Mouse (Mus musculus) heart, embryonic 13.5 days (tissue): ENCODE measurements around the gene Gm11037. TPM values are rescaled to one million over a fixed set of nuclear protein-coding genes. Genes with fewer than 3 reads are reported as not detected.
A peak's percentile ranks its signal among the peaks of the same experiment; 100 is the strongest.

Experiments used
- ATAC-seq: fragments of 200-750 bp; cut with Nextera tagmentation; 2 replicates; pipeline ENCODE4 v1.8.0; 2017; ENCODE audit warnings: moderate TSS enrichment; ENCODE audit not compliant: insufficient number of reproducible peaks, low FRiP score, low TSS enrichment; ENCODE audit errors: extremely low read depth
- H3K27ac ChIP-seq: fragments of 300-500 bp; sonication (generic); replicated peaks from 2 replicates; pipeline ENCODE4 v1.5.1; 2015; ENCODE audit warnings: moderate library complexity, mild to moderate bottlenecking, inconsistent platforms
- H3K27me3 ChIP-seq: fragments of 300-500 bp; sonication (generic); replicated peaks from 2 replicates; pipeline ENCODE4 v1.6.1; 2015; ENCODE audit warnings: mild to moderate bottlenecking, inconsistent platforms
- H3K36me3 ChIP-seq: fragments of 300-500 bp; sonication (generic); 2 replicates; pipeline ENCODE4 v1.6.1; 2015; ENCODE audit warnings: mild to moderate bottlenecking, inconsistent platforms
- H3K4me1 ChIP-seq: fragments of 300-500 bp; sonication (generic); 2 replicates; pipeline ENCODE4 v1.6.1; 2015; ENCODE audit warnings: inconsistent platforms
- H3K4me2 ChIP-seq: fragments of 300-500 bp; sonication (generic); 2 replicates; pipeline ENCODE4 v1.6.1; 2015; ENCODE audit warnings: inconsistent platforms, mild to moderate bottlenecking, moderate library complexity
- H3K4me3 ChIP-seq: fragments of 300-500 bp; sonication (generic); 2 replicates; pipeline ENCODE4 v1.5.1; 2015; ENCODE audit warnings: moderate library complexity, mild to moderate bottlenecking, inconsistent platforms
- H3K9ac ChIP-seq: fragments of 300-500 bp; sonication (generic); 2 replicates; pipeline ENCODE4 v1.6.1; 2015; ENCODE audit warnings: inconsistent platforms, mild to moderate bottlenecking, moderate library complexity
- H3K9me3 ChIP-seq: fragments of 300-500 bp; sonication (generic); 2 replicates; pipeline ENCODE4 v1.6.1; 2016; ENCODE audit warnings: inconsistent platforms
- WGBS: fragments of 180-500 bp; shearing (Covaris S2); methylation state at CpG from one replicate; pipeline ENCODE4 v1.1.7; 2015; ENCODE audit warnings: mixed read lengths; 5-methylcytosine and 5-hydroxymethylcytosine counted together
- polyA plus RNA-seq: library from polyadenylated mRNA; unstranded; fragments of >200 nt; fragmentation: Nextera tagmentation; extraction: Ambion mirVana; gene quantifications from 2 replicates; pipeline ENCODE4 v1.2.1, GENCODE M21; 2015

The Gm11037 gene
- polyA plus RNA-seq, 1 experiment from 2014 or later = not detected

- ATAC-seq = no peak
- no peaks in the 10 kb centered on the region for H3K27me3 ChIP-seq
- peaks cover 45% of the 10 kb centered on the region for H3K4me1 ChIP-seq
- H3K4me2 ChIP-seq = no peak overlapping the region
- H3K9ac ChIP-seq = no peak overlapping the region
- H3K4me3 ChIP-seq = no peak overlapping the region
- H3K27ac ChIP-seq = no peak overlapping the region
- WGBS = 91% methylated on average over 4 of the region's 4 CpGs
- peaks cover 57% of the 10 kb centered on the region for H3K36me3 ChIP-seq
- H3K9me3 ChIP-seq = no peaks in the 10 kb centered on the region
Measured at GRCm38 (mm10) chr2:131154036-131154435, 20.7 kb downstream of the Gm11037 start.

DNA sequence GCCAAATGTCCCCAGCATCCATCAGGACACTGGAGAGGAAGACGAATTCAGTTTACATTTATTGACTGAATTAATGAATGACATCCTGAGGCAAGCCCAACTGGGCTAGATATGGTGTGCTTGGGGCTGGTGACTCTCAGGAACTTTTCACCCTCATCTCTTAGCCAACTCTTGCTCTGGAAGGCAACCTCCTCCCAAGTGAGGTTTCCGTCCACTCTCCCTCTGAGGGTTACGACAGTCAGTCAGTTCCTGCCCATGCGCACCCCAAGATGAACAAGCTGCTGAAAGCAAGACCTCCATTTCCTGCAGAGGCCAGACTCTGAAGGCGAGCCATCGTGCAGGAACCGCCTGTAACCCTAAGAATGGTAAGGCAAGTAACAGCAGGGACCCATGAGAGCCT, 23.7 kb downstream of the Gm11037 start:
- Histone ChIP-seq H3K36me3 (peaks cover 28% of the 10 kb centered on the region), H3K4me3 (no peak overlapping the region), H3K4me2 (peak overlapping the region; percentile 85), H3K9me3 (no peaks in the 10 kb centered on the region), H3K4me1 (peaks cover 57% of the 10 kb centered on the region), H3K27ac (no peak overlapping the region), H3K27me3 (no peaks in the 10 kb centered on the region), H3K9ac (no peak overlapping the region)
- 84% methylated on average over 7 of the region's 7 CpGs for WGBS
- ATAC-seq = no peak

GRCm38 (mm10) chr2:131159491-131159910, 26.2 kb downstream of the Gm11037 start:
- WGBS = under 1% methylated on average over 18 of the region's 18 CpGs
- Histone ChIP-seq H3K9ac (peak overlapping the region; percentile 93), H3K36me3 (peaks cover 13% of the 10 kb centered on the region)

DNA sequence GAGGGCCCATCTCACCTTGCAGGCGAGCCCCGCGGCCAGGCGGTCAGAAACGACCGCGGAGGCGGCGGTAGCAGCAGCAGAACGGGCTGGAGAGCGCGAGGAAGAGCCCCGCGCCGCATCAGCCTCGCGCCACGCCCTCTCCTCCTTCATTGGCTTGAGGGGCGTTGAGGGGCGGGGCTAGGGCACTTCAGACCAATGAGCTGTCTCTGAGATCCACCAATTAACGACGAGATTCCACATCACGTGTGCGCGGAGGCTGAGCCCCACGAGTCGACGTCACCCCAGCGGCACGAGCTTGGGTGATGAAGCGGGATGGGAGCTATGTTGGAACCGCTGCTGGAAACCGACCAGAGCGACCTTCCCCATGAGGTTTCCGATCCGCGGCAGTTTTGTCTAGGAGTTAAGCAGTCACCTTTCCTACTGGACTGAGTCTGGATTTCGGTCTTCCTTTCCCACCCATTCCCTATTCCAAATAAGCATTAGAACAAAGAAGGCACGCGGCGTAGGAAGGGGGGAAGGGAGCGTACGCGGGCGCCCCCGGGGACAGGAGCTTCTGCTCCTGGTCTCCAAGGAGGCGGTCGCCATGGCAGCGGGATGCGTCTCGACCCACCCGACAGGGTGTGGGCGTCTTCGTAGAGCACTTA, 26.8 kb downstream of the Gm11037 start, which contains the start of gene 1700037H04Rik:
Gene 1700037H04Rik (minus strand): TSS at position 144 of the 644 bp plus-strand sequence.
- peak within 1 kb of the TSS; percentile 93 for H3K9ac ChIP-seq
- peaks cover 6% of the 10 kb centered on the region; the same call in 1 of the 2 replicates for H3K9me3 ChIP-seq
- under 1% methylated on average over 54 of the region's 54 CpGs for WGBS
- H3K27me3 ChIP-seq = no peaks in the 10 kb centered on the region
- H3K4me3 ChIP-seq = peak within 1 kb of the TSS; percentile 82
- H3K36me3 ChIP-seq = peaks cover 7% of the 10 kb centered on the region
- peak; percentile 95 for ATAC-seq
- peaks cover 49% of the 10 kb centered on the region for H3K4me1 ChIP-seq
- peak within 1 kb of the TSS; percentile 85 for H3K4me2 ChIP-seq
- peak within 1 kb of the TSS; percentile 92 for H3K27ac ChIP-seq

More at GRCm38 (mm10) chr2:131159491-131159910, 26.2 kb downstream of the Gm11037 start:
- H3K4me1 ChIP-seq = peaks cover 53% of the 10 kb centered on the region
- peak overlapping the region; percentile 85 for H3K4me2 ChIP-seq
- no peaks in the 10 kb centered on the region for H3K27me3 ChIP-seq
- H3K4me3 ChIP-seq = peak overlapping the region; percentile 82
- ATAC-seq = peak; percentile 53
- peak overlapping the region; percentile 92 for H3K27ac ChIP-seq
- peaks cover under 1% of the 10 kb centered on the region; the same call in 1 of the 2 replicates for H3K9me3 ChIP-seq

GRCm38 (mm10) chr2:131160671-131161111, 27.4 kb downstream of the Gm11037 start:
- peak overlapping the region; percentile 92 for H3K27ac ChIP-seq
- peaks cover 44% of the 10 kb centered on the region for H3K4me1 ChIP-seq
- peaks cover 9% of the 10 kb centered on the region; the same call in 1 of the 2 replicates for H3K9me3 ChIP-seq
- peak overlapping the region; percentile 82 for H3K4me3 ChIP-seq
- peaks cover under 1% of the 10 kb centered on the region; the same call in 1 of the 2 replicates for H3K36me3 ChIP-seq
- 1% methylated on average over 17 of the region's 17 CpGs for WGBS
- H3K4me2 ChIP-seq = peak overlapping the region; percentile 85
- H3K9ac ChIP-seq = peak overlapping the region; percentile 84
- ATAC-seq = 0 out of 2 replicates have a peak, but pooled peaks have one; percentile 2
- no peaks in the 10 kb centered on the region for H3K27me3 ChIP-seq

GRCm38 (mm10) chr2:131163924-131164323, 30.6 kb downstream of the Gm11037 start:
- H3K9me3 ChIP-seq = peaks cover 9% of the 10 kb centered on the region; the same call in 1 of the 2 replicates
- peaks cover 2% of the 10 kb centered on the region; the same call in 1 of the 2 replicates for H3K27me3 ChIP-seq
- no peak overlapping the region for H3K27ac ChIP-seq
- peaks cover 14% of the 10 kb centered on the region for H3K4me1 ChIP-seq
- no peak overlapping the region for H3K4me3 ChIP-seq
- H3K4me2 ChIP-seq = no peak overlapping the region
- WGBS = 63% methylated on average over 7 of the region's 7 CpGs
- no peak overlapping the region for H3K9ac ChIP-seq
- H3K36me3 ChIP-seq = no peaks in the 10 kb centered on the region
- no peak for ATAC-seq

DNA sequence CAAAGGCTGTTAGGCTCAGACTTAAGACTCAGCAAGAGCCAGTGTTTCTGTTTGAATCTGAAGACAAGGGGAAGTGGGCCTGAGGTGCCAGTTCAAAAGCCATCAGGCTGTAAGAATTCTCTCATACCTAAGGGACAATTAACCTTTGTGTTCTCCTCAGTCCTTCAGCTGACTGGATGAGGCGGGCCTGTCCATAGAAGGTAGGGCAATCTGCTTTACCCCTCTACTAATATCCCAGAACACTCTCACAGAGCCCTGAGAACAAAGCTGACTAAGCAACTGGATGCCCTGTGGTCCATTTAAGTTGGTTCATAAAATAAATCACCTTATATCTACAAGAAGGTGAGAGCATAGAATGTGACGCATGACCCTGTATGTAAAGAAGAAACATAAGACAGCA, 32.9 kb downstream of the Gm11037 start:
- H3K9ac ChIP-seq = no peak overlapping the region
- no peak for ATAC-seq
- peaks cover 7% of the 10 kb centered on the region for H3K4me1 ChIP-seq
- no peaks in the 10 kb centered on the region for H3K36me3 ChIP-seq
- H3K27ac ChIP-seq = no peak overlapping the region
- WGBS = 83% methylated on average over 2 of the region's 2 CpGs
- H3K4me2 ChIP-seq = no peak overlapping the region
- peaks cover 9% of the 10 kb centered on the region; the same call in 1 of the 2 replicates for H3K9me3 ChIP-seq
- H3K4me3 ChIP-seq = no peak overlapping the region
- peaks cover 24% of the 10 kb centered on the region for H3K27me3 ChIP-seq

DNA sequence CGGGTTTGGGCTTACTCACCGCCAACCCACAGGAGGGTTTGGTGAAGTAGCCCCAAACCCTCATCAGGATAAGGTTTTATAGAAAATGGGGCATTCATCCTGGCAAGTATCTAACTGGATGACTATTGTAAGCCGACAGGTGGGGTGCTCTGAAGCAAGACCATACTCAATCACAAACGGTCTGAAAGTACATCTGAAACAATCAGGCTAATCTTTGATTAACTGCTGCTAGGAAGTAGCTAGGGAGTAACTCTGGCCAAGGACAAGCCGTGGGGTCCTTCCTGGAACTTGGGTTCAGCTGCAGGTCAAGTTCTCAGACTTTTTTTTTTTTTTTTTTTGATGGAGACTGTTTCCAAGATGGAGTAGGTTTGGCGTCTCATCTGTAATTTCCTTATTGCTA, 34.7 kb downstream of the Gm11037 start:
- 75% methylated on average over 6 of the region's 6 CpGs for WGBS
- Histone ChIP-seq H3K36me3 (no peaks in the 10 kb centered on the region), H3K9me3 (peaks cover 9% of the 10 kb centered on the region; the same call in 1 of the 2 replicates), H3K9ac (no peak overlapping the region), H3K4me3 (no peak overlapping the region), H3K4me1 (peaks cover 14% of the 10 kb centered on the region), H3K4me2 (no peak overlapping the region), H3K27ac (no peak overlapping the region), H3K27me3 (peaks cover 42% of the 10 kb centered on the region)
- ATAC-seq = no peak

DNA sequence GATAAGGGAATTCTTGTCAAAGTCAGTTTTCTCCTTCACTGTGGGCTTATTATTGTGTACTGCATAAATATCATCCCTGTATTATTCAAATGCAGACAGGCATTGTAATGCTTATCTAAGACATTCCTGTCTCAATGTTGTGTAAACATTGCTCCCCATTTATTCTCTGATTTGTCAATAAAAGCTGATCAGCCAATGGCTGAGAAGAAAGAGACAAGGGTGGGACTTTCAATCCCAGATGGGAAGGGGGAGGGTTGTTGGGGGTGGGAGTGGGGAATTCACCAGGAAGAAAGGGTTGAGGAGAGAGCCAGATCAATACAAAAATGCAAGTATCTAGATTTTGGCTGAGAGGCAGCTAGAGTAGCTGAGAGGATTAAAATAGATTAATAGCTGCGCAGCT, 35.6 kb downstream of the Gm11037 start:
- H3K27me3 ChIP-seq = peaks cover 52% of the 10 kb centered on the region
- no peak overlapping the region for H3K27ac ChIP-seq
- 73% methylated on average over 1 of the region's 1 CpGs for WGBS
- H3K4me3 ChIP-seq = no peak overlapping the region
- ATAC-seq = no peak
- H3K9me3 ChIP-seq = peaks cover 9% of the 10 kb centered on the region; the same call in 1 of the 2 replicates
- H3K4me1 ChIP-seq = peaks cover 14% of the 10 kb centered on the region
- no peak overlapping the region for H3K4me2 ChIP-seq
- H3K9ac ChIP-seq = no peak overlapping the region
- H3K36me3 ChIP-seq = no peaks in the 10 kb centered on the region

DNA sequence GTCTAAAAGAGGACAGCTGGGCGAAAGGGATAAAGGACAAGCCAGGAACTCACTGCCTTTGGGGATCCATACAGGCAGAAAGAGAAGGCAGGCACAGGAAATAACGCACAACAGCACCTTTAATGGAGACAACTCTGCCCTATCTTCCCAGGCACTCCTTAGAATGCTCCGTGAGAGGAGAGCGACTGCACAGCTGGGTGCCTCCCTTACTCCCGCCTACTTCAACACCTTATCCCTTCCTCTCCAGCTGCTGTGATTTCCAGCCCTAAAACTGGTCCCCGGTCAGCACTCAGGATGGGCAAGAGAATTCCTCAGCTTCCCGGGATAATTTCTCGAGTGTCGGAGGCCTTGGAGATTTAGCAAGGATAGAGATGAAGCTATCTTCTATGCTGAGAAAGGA, 37.6 kb downstream of the Gm11037 start:
- H3K27ac ChIP-seq = no peak overlapping the region
- peaks cover 29% of the 10 kb centered on the region for H3K4me1 ChIP-seq
- no peaks in the 10 kb centered on the region for H3K9me3 ChIP-seq
- no peak for ATAC-seq
- peak overlapping the region; percentile 40 for H3K4me3 ChIP-seq
- 13% methylated on average over 9 of the region's 9 CpGs for WGBS
- H3K36me3 ChIP-seq = peaks cover 3% of the 10 kb centered on the region
- peak overlapping the region; percentile 65 for H3K4me2 ChIP-seq
- H3K27me3 ChIP-seq = peaks cover 56% of the 10 kb centered on the region
- peak overlapping the region; percentile 69; the same call in 1 of the 2 replicates for H3K9ac ChIP-seq

GRCm38 (mm10) chr2:131171401-131172104, 38.3 kb downstream of the Gm11037 start:
- no peak for ATAC-seq
- H3K4me3 ChIP-seq = peak overlapping the region; percentile 40
- 3% methylated on average over 43 of the region's 43 CpGs for WGBS
- H3K36me3 ChIP-seq = peaks cover 9% of the 10 kb centered on the region
- no peak overlapping the region for H3K27ac ChIP-seq
- peak overlapping the region; percentile 69 for H3K9ac ChIP-seq
- peaks cover 56% of the 10 kb centered on the region for H3K27me3 ChIP-seq
- H3K4me2 ChIP-seq = peak overlapping the region; percentile 65
- H3K9me3 ChIP-seq = no peaks in the 10 kb centered on the region
- peaks cover 35% of the 10 kb centered on the region for H3K4me1 ChIP-seq
